Mouse (Mus musculus) lung, postnatal 10 days (tissue): ENCODE results near the gene Skp1a.

Experiments
- DNase-seq: peaks from one replicate; pipeline ENCODE4 v3.0.0; 2021

Skp1a gene

GRCm38 (mm10) chr11:52255077-52255476 lies 23.3 kb downstream of the Skp1a start:
- no peak for DNase-seq

- DNase-seq = peak; percentile 0
Measured at GRCm38 (mm10) chr11:52257376-52257775, 25.6 kb downstream of the Skp1a start.

GRCm38 (mm10) chr11:52258711-52259110 lies 26.9 kb downstream of the Skp1a start:
- DNase-seq = peak; percentile 4

GRCm38 (mm10) chr11:52260878-52261277 lies 29.1 kb downstream of the Skp1a start:
- peak; percentile 1 for DNase-seq

GRCm38 (mm10) chr11:52261937-52262336 lies 30.1 kb downstream of the Skp1a start:
- DNase-seq = peak; percentile 89

- DNase-seq = no peak
Measured at GRCm38 (mm10) chr11:52262338-52262737, 30.5 kb downstream of the Skp1a start.

- peak; percentile 29 for DNase-seq
Measured at GRCm38 (mm10) chr11:52264871-52265270, 33.1 kb downstream of the Skp1a start.

GRCm38 (mm10) chr11:52265616-52266307 lies 34.0 kb downstream of the Skp1a start:
- DNase-seq = peak; percentile 10

- peak; percentile 0 for DNase-seq
Measured at GRCm38 (mm10) chr11:52267271-52267670, 35.5 kb downstream of the Skp1a start.

- peak; percentile 82 for DNase-seq
Measured at GRCm38 (mm10) chr11:52268104-52268835, 36.5 kb downstream of the Skp1a start.

- peak; percentile 63 for DNase-seq
Measured at GRCm38 (mm10) chr11:52269841-52270240, 38.0 kb downstream of the Skp1a start.

GRCm38 (mm10) chr11:52271765-52272495 lies 40.1 kb downstream of the Skp1a start:
- no peak for DNase-seq

GRCm38 (mm10) chr11:52272619-52273018 lies 40.8 kb downstream of the Skp1a start:
- peak; percentile 43 for DNase-seq

- DNase-seq = peak; percentile 94
Measured at GRCm38 (mm10) chr11:52273183-52273941, 41.6 kb downstream of the Skp1a start.

- no peak for DNase-seq
Measured at GRCm38 (mm10) chr11:52273942-52274330, 42.1 kb downstream of the Skp1a start.

GRCm38 (mm10) chr11:52274456-52275112 lies 42.8 kb downstream of the Skp1a start:
- no peak for DNase-seq

GRCm38 (mm10) chr11:52275366-52275765 lies 43.6 kb downstream of the Skp1a start:
- DNase-seq = no peak

GRCm38 (mm10) chr11:52275774-52276555 lies 44.2 kb downstream of the Skp1a start:
- no peak for DNase-seq

GRCm38 (mm10) chr11:52276961-52277391 lies 45.2 kb downstream of the Skp1a start:
- no peak for DNase-seq

- DNase-seq = no peak
Measured at GRCm38 (mm10) chr11:52277433-52278150, 45.8 kb downstream of the Skp1a start.

- no peak for DNase-seq
Measured at GRCm38 (mm10) chr11:52278164-52278563, 46.4 kb downstream of the Skp1a start.
